Mouse (Mus musculus) midbrain, embryonic 14.5 days (tissue): ENCODE measurements around the gene Hist1h2be. TPM values are rescaled to one million over a fixed set of nuclear protein-coding genes. Genes with fewer than 3 reads are reported as not detected.
A peak's percentile ranks its signal among the peaks of the same experiment; 100 is the strongest.
"Not testable (repeated sequence)": the region's sequence is repeated elsewhere in the genome, so short reads cannot be mapped to it uniquely, and the experiment has no call there.

ENCODE experiments used
- ATAC-seq: fragments of 200-750 bp; cut with Nextera tagmentation; 2 replicates; pipeline ENCODE4 v1.8.0; 2017; ENCODE audit warnings: moderate number of reproducible peaks, moderate library complexity; ENCODE audit not compliant: low FRiP score, low TSS enrichment
- DNase-seq: peaks from one replicate; pipeline ENCODE4 v3.0.0-alpha.2; 2015
- H3K27ac ChIP-seq: fragments of 300-500 bp; sonication (generic); replicated peaks from 2 replicates; pipeline ENCODE4 v1.5.1; 2014; ENCODE audit warnings: mild to moderate bottlenecking, low read depth, low read length, moderate library complexity
- H3K27me3 ChIP-seq: fragments of 300-500 bp; sonication (generic); 2 replicates; pipeline ENCODE4 v1.6.1; 2014; ENCODE audit warnings: low read length, control low read depth, mixed read lengths; ENCODE audit not compliant: control insufficient read depth, insufficient read depth
- H3K36me3 ChIP-seq: fragments of 300-500 bp; sonication (generic); 2 replicates; pipeline ENCODE4 v1.6.1; 2014; ENCODE audit warnings: low read length, control low read depth; ENCODE audit not compliant: control insufficient read depth, insufficient read depth
- H3K4me1 ChIP-seq: fragments of 300-500 bp; sonication (generic); 2 replicates; pipeline ENCODE4 v1.6.1; 2014; ENCODE audit warnings: mild to moderate bottlenecking, antibody characterized with exemption, low read length, control low read depth; ENCODE audit not compliant: control insufficient read depth, insufficient read depth
- H3K4me2 ChIP-seq: fragments of 300-500 bp; sonication (generic); 2 replicates; pipeline ENCODE4 v1.6.1; 2014; ENCODE audit warnings: mild to moderate bottlenecking, low read length, moderate library complexity
- H3K4me3 ChIP-seq: fragments of 300-500 bp; sonication (generic); replicated peaks from 2 replicates; pipeline ENCODE4 v1.5.1; 2014; ENCODE audit warnings: low read depth, low read length
- H3K9ac ChIP-seq: fragments of 300-500 bp; sonication (generic); replicated peaks from 2 replicates; pipeline ENCODE4 v1.6.1; 2014; ENCODE audit warnings: mild to moderate bottlenecking, low read length, moderate library complexity
- H3K9me3 ChIP-seq: fragments of 300-500 bp; sonication (generic); 2 replicates; pipeline ENCODE4 v1.6.1; 2016; ENCODE audit warnings: low read length, control low read depth, mixed read lengths; ENCODE audit not compliant: control insufficient read depth
- WGBS: fragments of 180-500 bp; shearing (Covaris S2); extraction: QIAGEN DNeasy Blood & Tissue Kit; methylation state at CpG from one replicate; pipeline ENCODE4 v1.1.7; 2014; 5-methylcytosine and 5-hydroxymethylcytosine counted together
- polyA plus RNA-seq: library from polyadenylated mRNA; unstranded; fragments of >200 nt; fragmentation: Nextera tagmentation; extraction: Ambion mirVana; gene quantifications from 2 replicates; pipeline ENCODE4 v1.2.1, GENCODE M21; 2014

Gene Hist1h2be
- polyA plus RNA-seq, 1 experiment from 2014 or later, result 1.4 TPM

DNA sequence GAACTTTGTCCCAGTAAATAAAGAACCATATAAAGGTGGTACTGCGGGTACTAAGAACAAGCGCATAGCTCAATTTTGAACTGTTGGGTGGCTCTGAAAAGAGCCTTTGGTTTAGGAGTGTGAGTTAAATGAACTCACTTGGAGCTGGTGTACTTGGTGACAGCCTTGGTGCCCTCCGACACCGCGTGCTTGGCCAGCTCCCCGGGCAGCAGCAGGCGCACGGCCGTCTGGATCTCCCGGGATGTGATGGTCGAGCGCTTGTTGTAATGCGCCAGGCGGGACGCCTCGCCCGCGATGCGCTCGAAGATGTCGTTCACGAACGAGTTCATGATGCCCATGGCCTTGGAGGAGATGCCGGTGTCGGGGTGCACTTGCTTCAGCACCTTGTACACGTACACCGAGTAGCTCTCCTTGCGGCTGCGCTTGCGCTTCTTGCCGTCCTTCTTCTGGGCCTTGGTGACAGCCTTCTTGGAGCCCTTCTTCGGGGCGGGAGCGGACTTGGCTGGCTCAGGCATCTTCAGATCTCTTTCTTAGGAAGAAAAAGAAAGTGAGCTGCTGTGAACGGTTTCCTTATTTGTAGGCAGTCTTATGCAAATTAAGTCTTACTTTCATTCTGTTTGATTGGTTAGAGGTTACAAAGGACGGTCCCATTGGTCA is 35.4 kb downstream of the Hist1h2be start:
- not testable (repeated sequence) for H3K27me3 ChIP-seq, H3K36me3 ChIP-seq, H3K9me3 ChIP-seq
- ATAC-seq (peak; percentile 90), DNase-seq (peak; percentile 91)
- H3K4me3 ChIP-seq, result peak overlapping the region; percentile 51
- H3K4me1 ChIP-seq, result peaks cover 16% of the 10 kb centered on the region
- peak overlapping the region; percentile 90 for H3K4me2 ChIP-seq
- WGBS, result under 1% methylated on average over 31 of the region's 36 CpGs
- peak overlapping the region; percentile 60 for H3K9ac ChIP-seq
- peak overlapping the region; percentile 94 for H3K27ac ChIP-seq

- H3K4me3 ChIP-seq, result peak overlapping the region; percentile 51
- H3K36me3 ChIP-seq, result no peaks in the 10 kb centered on the region
- WGBS, result under 1% methylated on average over 21 of the region's 21 CpGs
- DNase-seq, result peak; percentile 84
- H3K4me1 ChIP-seq, result peaks cover 16% of the 10 kb centered on the region
- no peak for ATAC-seq
- no peaks in the 10 kb centered on the region for H3K9me3 ChIP-seq
- peak overlapping the region; percentile 90 for H3K4me2 ChIP-seq
- peak overlapping the region; percentile 60 for H3K9ac ChIP-seq
- peak overlapping the region; percentile 94 for H3K27ac ChIP-seq
- no peaks in the 10 kb centered on the region for H3K27me3 ChIP-seq
Measured at GRCm38 (mm10) chr13:23585029-23585441, 35.9 kb downstream of the Hist1h2be start.

- no peaks in the 10 kb centered on the region for H3K36me3 ChIP-seq
- H3K4me1 ChIP-seq, result peaks cover 16% of the 10 kb centered on the region
- H3K4me2 ChIP-seq, result peak overlapping the region; percentile 90
- ATAC-seq, result no peak
- H3K9ac ChIP-seq, result peak overlapping the region; percentile 60
- DNase-seq, result no peak
- no peaks in the 10 kb centered on the region for H3K9me3 ChIP-seq
- no peaks in the 10 kb centered on the region for H3K27me3 ChIP-seq
- peak overlapping the region; percentile 94 for H3K27ac ChIP-seq
- H3K4me3 ChIP-seq, result peak overlapping the region; percentile 51
Measured at GRCm38 (mm10) chr13:23584331-23584730, 36.6 kb downstream of the Hist1h2be start.

GRCm38 (mm10) chr13:23583387-23584068 is 37.4 kb downstream of the Hist1h2be start:
- Histone ChIP-seq H3K9me3 (no peaks in the 10 kb centered on the region), H3K27me3 (no peaks in the 10 kb centered on the region), H3K4me3 (no peak overlapping the region), H3K9ac (no peak overlapping the region), H3K36me3 (no peaks in the 10 kb centered on the region), H3K27ac (no peak overlapping the region), H3K4me1 (peaks cover 16% of the 10 kb centered on the region), H3K4me2 (0 out of 2 replicates have a peak overlapping the region, but pooled peaks have one; percentile 15)
- DNase-seq (no peak), ATAC-seq (no peak)

- Histone ChIP-seq H3K27me3 (no peaks in the 10 kb centered on the region), H3K9me3 (no peaks in the 10 kb centered on the region), H3K4me1 (peaks cover 16% of the 10 kb centered on the region), H3K4me3 (peak overlapping the region; percentile 39), H3K27ac (peak overlapping the region; percentile 78), H3K9ac (peak overlapping the region; percentile 47), H3K36me3 (no peaks in the 10 kb centered on the region), H3K4me2 (peak overlapping the region; percentile 74)
- ATAC-seq, result no peak
- WGBS, result 7% methylated on average over 6 of the region's 6 CpGs
- no peak for DNase-seq
Measured at GRCm38 (mm10) chr13:23582219-23583056, 38.5 kb downstream of the Hist1h2be start.

DNA sequence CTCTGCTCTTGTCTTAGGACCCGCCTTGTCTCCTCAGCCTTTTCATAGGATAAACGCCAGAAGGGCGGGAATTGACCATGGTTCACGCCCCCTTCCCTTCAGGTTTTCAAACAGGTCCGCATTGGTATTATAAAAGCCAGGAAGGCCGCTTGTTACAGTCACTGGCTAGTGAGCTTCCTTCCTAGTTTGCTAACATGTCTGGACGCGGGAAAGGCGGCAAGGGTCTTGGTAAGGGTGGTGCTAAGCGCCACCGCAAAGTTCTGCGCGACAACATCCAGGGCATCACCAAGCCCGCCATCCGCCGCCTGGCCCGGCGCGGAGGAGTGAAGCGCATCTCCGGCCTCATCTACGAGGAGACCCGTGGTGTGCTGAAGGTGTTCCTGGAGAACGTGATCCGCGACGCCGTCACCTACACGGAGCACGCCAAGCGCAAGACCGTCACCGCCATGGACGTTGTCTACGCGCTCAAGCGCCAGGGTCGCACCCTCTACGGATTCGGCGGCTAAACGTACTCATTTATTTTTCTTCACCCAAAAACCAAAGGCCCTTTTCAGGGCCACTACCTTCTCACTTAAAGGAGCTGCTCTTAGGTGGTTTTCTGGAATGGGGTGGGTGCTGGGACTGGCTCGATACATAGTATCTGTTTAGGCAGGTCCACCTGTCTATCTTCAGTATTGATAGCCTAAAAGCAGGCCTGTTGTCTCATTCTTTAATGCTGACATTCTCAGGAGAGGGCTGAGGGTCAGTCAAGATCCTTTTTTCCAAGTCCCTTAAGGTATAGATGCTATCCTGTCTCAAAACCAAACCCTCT is 39.3 kb downstream of the Hist1h2be start, which contains the start of gene Hist1h4d:
Hist1h4d (plus strand) TSS at position 191 of the 811 bp plus-strand sequence.
- peak within 1 kb of the TSS; percentile 74 for H3K4me2 ChIP-seq
- peak within 1 kb of the TSS; percentile 47 for H3K9ac ChIP-seq
- no peaks in the 10 kb centered on the region for H3K9me3 ChIP-seq
- H3K27me3 ChIP-seq, result no peaks in the 10 kb centered on the region
- H3K4me3 ChIP-seq, result peak within 1 kb of the TSS; percentile 39
- WGBS, result under 1% methylated on average over 43 of the region's 43 CpGs
- H3K36me3 ChIP-seq, result no peaks in the 10 kb centered on the region
- H3K4me1 ChIP-seq, result peaks cover 23% of the 10 kb centered on the region
- ATAC-seq (peak; percentile 91), DNase-seq (peak; percentile 98)
- peak within 1 kb of the TSS; percentile 78 for H3K27ac ChIP-seq

GRCm38 (mm10) chr13:23577835-23578234 is 43.1 kb downstream of the Hist1h2be start:
- no peak overlapping the region for H3K4me3 ChIP-seq
- H3K9me3 ChIP-seq, result no peaks in the 10 kb centered on the region
- H3K4me2 ChIP-seq, result no peak overlapping the region
- no peaks in the 10 kb centered on the region for H3K36me3 ChIP-seq
- ATAC-seq (no peak), DNase-seq (no peak)
- WGBS, result 95% methylated on average over 1 of the region's 1 CpGs
- no peak overlapping the region for H3K27ac ChIP-seq
- peaks cover 28% of the 10 kb centered on the region for H3K4me1 ChIP-seq
- no peak overlapping the region for H3K9ac ChIP-seq
- no peaks in the 10 kb centered on the region for H3K27me3 ChIP-seq
